Mouse (Mus musculus) fat pad, adult 2 months (tissue): Measurements from ENCODE around the gene Stag2.
A peak's percentile ranks its signal among the peaks of the same experiment; 100 is the strongest.

Experiments
- DNase-seq: peaks from one replicate; pipeline ENCODE4 v3.0.0-alpha.2; 2011; ENCODE audit warnings: low read depth, low spot score; ENCODE audit errors: extremely low read depth

Gene Stag2

DNA sequence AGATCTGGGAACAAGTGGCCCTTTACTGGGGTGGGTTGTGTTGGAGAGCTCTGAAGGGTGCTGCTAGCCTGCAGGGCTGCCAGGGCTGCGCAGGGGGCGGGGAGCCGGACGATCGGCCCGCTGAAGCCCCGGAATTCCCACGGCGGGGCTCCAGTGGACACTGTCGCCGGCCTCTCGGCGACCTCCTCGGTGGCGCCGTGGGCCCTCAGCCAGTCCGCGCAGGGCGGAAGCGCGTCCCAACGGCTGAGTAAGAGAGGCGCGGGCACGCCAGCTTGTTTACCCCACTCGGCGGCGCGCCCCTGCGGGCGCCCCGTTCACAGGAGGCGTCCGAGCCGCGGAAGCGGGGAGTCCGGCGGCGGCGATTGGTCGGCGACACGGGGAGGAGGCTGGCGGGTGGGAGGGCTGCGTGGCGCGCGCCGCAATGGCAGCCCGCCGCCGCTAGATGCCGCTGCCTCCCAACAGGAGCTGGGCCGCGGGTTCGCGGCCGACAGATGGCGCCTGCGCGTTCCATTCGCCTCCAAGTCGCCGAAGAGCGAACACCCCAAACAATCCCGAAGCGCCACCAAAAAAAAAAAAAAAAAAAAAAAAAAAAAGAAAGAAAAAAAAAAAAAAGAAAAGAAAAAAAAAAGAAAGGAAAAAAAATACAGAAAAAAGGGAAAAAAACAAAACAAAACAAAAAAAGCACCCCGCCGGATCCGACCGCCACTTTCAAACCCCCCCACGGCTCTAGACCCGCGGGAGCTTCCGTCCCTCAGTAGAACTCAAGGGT, at the start of gene Stag2:
Stag2 (plus strand) TSS at position 530 of the 769 bp plus-strand sequence.
- DNase-seq, result no peak

DNA sequence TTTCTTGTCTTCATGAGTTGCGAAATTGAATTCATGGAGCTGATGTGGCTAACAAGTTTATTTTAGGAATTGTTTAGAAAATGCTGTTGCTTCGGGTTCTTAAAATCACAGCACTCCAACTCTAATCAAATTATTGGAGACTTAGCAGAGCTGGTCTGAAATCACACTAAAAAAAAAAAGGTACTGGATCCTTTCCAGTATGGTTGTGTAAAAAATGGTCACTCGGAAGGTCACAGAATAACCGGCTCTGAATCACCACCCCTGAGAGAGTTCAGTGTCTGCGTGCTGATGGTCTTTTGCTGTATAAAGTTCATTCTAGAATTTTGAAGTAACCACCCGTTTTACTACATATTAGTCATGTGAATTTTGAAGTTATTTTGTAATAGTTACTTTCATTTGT, 42.0 kb upstream of the Stag2 start:
- no peak for DNase-seq

DNA sequence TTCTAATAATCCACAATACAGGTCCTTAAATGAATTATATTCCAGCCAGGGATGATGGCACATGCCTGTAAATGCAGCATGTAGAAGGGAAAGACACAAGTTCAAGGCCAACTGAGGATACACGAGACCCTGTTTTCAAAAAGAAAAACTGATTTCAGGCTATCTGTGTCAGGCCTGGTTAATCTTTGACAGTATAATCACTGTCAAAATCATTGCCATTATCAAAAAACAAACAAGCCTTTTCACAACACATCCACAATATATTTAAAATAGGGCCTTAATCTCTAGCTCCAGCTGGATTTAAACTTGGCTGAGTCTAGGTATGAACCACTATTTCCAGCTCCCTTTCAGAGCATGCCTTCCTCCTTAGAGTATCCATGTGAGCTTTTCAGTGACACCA, 38.5 kb upstream of the Stag2 start:
- no peak for DNase-seq

DNA sequence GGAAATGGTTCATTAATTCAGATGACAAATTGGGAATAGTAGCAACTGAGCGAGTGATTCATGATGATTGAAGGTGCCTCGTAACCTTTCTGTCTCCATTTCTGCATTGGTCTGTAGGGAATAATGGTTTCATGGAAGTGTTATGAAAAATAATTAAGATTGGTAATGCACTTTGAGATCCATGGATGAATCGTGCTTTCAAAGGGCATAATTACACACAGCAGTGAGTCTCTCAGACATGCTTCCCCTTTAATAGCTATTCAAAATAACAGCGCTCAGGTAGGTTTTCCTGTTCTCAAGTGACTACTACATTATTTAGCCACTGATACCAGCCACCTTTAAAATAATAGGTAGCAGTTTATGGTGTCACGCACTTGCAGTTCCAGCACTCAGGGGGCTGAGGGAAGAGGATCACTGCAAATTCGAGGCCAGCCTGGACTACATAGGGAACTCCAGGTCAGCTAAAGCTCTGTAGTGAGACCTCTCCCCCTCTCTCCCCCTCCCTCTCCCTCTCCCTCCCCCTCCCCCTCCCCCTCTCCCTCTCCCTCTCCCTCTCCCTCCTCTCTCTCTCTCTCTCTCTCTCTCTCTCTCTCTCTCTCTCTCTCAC, 29.6 kb upstream of the Stag2 start:
- no peak for DNase-seq

DNA sequence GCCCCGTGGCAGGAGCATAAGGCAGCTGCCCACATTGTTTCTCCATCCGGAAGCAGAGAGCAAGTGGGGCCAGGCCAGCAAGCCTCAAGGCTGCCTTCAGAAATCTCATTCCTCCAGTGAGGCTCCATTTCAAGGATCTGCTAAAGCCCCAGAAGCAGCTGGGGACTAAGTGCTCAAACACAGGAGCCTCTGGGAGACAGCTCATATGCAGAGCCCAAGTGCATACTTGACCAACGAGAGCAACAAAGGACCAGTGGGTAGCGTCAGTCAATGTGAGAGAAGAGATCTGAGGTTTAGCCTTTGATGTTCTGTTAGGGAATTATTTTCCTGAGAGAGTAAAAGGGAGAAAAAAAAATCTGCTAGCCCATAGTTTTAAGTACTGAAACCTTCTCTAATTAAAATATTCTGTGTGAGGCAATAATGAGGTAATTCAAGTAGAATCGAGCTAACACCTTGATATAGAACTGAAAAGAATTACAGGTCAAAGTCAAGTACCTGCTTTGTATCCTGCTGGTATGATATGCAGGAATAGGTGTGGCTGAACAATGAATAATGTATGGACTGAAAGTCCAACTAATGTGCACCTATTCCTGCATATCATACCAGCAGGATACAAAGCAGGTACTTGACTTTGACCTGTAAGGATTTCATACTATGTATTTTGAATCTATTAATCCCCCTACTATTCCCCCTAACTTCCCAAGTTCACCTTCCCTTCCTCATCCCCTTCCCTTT, 24.0 kb upstream of the Stag2 start:
- DNase-seq, result no peak

DNA sequence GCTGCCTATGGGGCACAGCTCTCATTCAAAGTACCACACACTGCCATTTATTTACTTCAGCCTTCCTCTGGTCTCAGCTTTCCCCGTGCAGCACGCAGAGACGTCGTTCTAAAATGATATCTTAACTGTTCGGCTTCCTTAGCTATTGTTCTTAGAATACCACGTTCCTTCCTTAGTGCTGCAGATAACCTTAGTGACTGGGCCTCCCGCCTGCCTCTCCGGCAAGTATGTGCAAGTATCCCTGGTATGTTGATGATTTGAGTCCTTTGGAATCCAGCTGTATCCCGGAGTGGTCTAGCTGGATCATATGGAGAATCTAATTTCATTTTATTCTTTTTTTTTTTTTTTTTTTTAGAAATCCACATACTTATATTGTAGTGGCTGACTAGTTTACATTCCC, 9.2 kb upstream of the Stag2 start:
- DNase-seq, result no peak

DNA sequence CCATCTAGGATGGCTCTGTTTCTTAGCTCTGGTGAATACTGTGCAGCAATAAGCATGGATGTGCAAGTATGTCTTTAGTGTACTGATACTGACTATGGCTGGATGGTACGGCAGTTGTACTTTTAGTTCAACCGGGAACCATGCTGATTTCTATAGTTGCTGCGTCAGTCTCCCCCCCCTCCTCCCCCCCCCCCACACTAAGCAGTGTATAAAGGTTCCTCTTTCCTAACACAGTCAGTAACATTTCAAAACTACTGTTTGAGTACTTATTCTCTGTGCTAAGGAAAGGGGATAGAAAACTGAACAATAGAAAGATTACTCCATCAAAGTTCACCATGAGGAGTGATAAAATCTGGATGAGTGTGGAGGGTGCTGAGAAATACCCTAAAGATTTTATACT, 6.5 kb upstream of the Stag2 start:
- DNase-seq, result no peak

DNA sequence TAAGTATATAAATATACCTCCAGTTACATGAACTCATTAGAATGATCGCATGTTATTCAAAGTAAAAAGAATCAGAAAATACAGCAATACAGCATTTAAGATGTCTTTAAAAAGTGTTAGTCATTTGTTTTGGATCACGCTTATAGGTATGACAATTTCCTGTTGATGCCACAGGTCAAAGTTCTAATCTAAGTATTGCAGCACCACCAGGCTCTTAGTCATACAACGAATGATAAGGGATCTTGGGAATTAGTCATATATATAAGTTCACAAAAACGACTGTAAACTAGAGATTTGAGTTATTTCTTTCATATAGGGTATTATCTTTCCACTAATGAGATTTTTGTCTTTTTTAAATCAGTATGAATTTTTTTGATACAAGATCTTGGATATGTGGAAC, 5.1 kb upstream of the Stag2 start:
- DNase-seq, result no peak

DNA sequence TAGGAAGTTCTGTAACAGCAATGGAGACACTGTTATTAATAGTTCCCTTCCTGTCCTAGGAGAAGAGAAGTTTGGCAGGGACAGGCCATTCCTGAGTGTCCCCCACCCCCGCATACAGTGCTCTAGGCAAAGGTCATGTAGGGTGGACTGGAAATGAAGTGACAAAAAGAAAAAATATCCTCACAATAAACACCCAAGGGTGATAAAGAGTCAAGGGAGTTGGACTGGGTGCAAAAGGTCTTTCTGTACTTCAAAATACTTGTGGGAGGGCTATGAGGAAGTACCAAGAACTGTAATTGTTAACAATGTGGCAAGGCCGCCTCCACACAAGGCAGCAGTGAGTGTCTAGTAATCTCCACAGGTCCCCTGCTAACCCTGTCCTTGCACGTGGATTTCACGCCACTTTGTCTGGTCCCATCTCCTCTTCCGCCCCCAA, 1.1 kb upstream of the Stag2 start:
- DNase-seq, result peak; percentile 58

DNA sequence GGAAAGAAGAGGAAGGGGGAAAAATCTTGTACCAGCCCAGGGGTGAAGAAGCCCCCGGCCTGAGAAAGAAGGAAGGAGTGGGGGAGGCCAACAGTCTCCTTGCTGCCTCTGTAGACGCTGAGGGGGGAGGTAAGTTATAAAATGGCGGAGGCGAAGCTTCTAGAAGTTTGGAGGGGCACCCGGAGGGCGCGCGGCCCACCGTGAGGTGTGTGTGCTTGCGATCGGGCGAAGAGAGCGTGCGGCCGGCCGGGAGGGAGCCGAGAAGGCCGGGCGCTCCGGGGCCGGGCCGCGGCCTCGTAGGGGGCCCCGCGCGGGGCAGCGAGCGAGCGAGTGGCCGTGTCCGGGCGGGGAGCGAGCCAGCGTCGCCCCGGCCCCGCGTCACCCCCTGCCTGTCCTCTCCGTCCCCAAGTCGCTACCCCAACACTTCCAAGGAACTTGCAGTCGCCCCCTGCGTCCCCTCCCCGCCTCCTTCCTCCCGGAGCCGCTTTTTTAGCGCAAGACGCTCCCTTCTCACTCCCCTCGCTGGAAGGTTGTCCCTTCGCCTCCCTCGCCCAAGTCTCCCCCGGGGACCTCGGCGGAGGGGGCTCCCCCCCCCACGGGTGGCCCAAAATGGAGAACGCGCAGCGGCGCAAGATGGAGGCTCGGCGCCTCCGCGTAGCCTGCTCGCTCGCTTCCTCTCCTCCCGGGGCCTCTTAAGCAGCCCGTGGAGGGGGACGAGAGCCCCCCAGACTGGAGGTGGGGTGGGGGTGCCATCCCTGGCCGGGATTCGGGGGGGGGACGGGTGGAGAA, 634 bp downstream of the Stag2 start:
- no peak for DNase-seq

DNA sequence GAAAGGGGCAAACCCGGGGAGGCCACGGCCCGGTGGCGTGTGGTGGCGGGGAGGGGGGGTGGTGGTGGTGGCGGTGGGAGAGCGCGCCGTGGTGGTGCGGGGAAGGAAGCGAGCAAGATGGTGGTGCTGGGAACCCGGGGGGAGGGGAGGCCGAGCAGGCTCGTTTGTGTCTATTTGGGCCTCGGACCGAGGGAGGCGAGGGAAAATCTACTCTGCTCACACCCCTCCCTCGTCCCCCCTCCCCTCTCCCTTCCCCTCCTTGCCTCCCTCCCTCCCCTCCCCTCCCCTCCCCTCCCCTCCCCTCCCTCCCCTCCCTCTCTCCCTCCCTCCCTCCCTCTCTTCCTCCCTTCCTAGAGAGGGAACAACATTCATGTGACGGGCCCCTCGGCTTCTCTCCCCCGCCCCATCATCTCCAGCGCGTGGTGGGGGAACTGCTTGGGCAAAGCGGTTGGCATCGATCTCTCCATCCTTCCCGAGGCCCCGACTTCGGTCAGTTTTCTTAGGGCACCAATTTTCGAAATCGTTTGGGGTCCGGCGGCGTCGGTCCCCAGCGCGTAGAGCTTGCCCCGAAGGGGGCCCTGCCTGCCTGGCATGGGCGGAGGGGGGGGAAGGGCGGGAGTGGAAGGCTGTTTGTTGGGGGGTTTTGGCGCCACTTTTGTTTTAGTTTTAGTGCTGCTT, 1.4 kb downstream of the Stag2 start:
- no peak for DNase-seq

DNA sequence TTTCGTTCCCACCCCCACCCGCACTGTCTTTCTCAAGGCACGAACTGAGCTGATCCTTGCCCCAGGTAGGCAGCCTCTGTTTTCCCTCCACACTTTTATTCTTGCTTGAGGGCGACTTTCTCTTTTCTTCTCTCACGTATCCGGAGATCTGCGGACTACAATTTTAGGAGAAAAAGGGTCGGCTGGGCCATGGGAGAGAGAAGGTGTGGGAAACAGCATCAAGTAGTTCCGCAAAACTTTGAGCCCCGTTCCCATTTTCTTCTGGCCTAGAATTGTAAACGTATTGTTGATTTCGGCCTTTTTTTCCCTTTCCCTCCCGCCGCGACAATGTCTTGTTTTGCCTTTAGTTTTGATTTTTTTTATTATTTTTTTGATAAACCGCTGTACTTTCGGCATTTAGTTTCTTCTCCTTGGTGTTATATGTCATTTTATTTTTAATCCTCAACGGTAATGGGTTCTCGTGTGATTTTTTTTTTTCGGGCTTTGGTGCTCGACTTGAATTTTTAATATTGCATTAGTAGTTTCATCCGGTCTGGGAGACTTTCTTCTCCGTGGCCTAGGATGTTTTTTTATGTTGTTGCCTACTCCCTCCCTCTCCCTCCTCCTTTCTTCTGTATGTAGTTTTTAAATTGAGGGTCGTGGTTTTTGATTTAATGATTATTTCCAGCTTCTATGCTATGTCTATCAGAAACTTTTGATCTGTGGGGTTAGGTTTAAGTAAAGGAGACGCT, 2.1 kb downstream of the Stag2 start:
- DNase-seq, result no peak

DNA sequence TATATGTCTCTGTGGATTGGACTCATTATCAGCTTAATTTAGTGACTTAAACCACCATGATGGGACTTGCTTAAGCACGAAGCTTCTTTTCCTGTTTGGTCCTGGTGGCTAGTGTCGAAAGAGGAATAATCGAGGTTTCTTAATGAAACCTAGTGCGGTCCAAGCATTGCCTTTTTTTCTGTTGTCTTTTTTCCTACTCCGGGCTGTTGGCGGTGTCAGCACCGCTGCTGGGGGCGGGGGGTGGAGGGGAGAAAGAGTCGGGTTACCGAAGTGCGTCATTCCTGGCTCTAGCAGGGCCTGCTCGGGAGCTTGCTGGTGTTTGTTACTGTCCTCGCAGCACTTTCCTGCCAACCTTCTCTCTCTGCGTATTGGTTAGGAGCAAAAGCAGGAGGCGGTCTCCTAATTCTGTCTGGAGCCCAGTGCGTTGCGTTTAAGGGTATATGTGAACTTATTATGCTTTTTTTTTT, 2.8 kb downstream of the Stag2 start:
- DNase-seq, result peak; percentile 57

DNA sequence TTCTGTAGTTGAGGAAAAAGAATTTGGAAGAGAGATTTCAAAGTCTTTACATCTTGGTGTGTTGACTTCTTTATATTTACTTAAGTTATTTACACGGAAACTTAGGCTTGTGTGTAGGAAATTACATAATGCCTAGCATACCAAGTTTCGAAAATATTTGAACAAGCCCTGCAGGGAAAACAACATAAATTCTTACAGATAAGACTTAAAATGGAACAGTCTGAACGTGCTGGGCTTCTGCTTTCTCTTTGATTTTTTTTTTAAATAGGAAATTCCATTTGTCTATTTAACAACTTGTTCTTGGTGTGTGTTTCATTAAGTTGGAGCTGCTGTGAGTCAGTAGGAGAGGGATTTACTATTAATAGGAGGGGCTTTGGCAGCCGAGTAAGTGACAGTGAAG, 3.9 kb downstream of the Stag2 start:
- no peak for DNase-seq

DNA sequence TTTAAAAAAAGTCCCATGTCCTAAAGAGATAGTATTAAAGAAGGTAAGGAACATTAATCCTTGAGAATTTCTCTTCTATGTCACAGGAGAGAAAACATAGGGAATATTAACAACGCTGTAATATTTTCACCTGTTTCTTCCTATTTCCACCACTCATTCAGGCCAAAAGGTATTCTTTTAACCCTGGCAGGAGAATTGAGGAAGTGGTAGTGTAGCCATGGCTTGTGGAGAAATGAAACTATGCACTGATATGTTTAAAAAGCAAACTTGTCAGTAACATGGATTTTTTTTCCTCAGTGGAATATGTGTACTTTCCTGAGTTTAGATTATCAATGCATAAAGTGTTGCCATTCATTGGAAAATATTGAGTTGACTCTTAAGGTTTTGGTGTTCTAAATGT, 16.3 kb downstream of the Stag2 start:
- DNase-seq, result no peak

DNA sequence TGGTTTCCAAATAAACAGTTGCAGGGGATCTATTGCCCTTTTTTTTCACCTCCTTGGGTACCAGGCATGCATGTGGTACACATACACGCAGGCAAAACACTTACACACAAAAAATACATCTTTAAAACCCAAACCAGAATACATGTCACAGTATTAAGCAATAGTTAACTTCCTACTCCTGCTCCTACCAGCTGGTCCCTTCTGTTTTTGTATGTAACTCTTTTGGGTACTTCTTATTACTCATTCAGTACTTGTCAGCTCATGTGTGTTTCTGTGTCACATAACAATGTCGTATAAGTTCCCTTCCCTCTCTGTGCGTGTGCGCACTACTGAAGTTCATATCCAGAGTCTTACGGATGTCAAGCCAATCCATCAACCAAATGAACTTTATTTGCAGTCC, 21.7 kb downstream of the Stag2 start:
- no peak for DNase-seq

DNA sequence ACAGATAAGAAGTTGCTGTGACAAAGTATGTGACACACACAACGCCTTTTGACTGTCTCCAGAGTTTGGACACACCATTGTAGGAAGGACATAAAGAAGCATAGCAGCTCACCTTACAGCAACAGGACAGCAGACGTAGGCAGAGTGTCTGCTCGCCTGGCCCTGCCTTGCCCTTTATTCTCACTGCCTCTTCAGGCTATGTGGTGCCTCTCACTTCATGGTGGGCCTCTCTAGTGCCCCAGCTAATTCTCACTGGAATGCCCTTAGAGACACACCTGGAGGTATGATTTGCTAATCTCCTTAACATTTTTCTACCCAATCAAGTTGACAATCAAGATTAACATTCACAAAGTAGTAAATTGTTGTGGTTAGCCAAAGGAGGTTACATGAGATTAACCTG, 38.5 kb downstream of the Stag2 start:
- DNase-seq, result no peak

DNA sequence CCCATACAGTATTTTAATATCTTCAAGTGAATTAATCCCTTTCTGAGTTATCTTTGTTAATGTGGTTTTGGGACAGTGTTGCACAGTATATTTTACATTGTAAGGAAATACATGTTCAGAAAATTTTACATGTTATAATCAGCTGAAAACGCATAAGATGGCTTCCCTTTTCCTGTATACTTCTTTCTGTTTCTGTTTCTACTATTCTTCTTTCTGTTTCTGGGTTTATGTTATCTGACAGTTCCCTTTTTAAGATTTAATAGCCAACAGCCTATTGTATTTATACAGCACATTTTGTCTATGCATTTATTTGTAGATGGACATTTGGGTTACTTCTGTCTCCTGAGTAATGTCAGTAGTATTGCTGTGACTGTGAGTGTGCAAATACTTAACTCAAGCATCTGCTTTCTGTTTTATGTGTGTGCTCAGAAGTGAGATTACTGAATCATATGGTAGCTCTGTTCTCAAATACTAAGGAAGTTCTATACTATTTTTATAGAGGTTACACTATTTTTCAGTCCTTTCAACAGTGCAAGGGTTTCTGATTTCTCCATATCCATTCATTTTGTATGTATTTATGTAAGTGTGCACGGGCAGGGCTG, 39.8 kb downstream of the Stag2 start:
- DNase-seq, result no peak

DNA sequence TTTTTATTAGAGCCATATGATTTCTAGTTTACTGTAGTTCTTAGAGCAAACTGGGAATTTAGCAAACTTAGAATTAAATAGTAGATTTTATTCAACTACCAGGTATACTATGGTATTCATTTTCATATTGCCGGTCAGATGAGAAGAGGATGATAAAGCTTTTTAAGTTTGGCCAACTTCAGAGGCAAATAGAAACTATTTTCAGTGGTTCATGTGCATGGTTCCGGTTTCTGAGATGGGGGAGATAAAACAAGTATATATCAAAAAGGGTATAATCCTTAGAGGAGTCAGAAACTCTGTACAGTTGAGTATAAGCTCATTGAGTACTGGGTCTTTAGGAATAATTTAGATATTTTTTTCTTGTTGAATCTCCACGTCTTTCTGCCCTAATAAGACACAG, 45.5 kb downstream of the Stag2 start:
- no peak for DNase-seq

DNA sequence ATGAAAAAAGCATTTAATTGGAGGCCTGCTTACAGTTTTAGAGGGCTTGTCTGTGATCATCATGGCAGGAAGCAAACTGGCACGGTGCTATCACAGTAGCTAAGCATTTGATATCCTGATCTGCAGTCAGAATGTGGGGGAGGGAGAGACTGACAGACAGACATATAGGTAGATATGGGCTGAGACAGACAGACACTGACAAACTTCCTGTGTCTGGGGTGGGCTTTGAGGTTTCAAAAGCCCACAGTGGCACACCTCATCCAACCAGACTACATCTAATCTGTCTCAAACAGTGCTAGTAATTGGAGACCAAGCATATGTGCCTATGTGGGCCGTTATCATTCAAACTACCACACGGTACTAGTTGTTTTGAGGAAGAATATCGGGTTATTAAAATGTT, 53.4 kb downstream of the Stag2 start:
- no peak for DNase-seq
